Mouse (Mus musculus) brain, embryonic 18.5 days (tissue): ENCODE data around the gene Klhl42.

Experiments
- DNase-seq: peaks from one replicate; pipeline ENCODE4 v3.0.0-alpha.2; 2012; ENCODE audit warnings: low read depth, low spot score

Klhl42 gene

GRCm38 (mm10) chr6:147145753-147146152 lies 54.6 kb downstream of the Klhl42 start:
- DNase-seq, result no peak

- DNase-seq, result no peak
Measured at GRCm38 (mm10) chr6:147151069-147151468, 59.9 kb downstream of the Klhl42 start.

- DNase-seq, result no peak
Measured at GRCm38 (mm10) chr6:147151839-147152238, 60.7 kb downstream of the Klhl42 start.

- DNase-seq, result no peak
Measured at GRCm38 (mm10) chr6:147155085-147155484, 63.9 kb downstream of the Klhl42 start.

GRCm38 (mm10) chr6:147161818-147162584 lies 70.8 kb downstream of the Klhl42 start:
- DNase-seq, result no peak
